Comparison of ENCODE assay signal across 18 mouse cellular contexts in genomic region chr2:156080391-156080790, GRCm38 (mm10). TPM values are rescaled to one million over a fixed set of nuclear protein-coding genes. Genes with fewer than 3 reads are reported as not detected.
"Had no signal": no experiment of that assay in that cellular context is flagged by ENCODE, and none has a peak within 500 bp of the region (broad histone marks: within the 10 kb centered on the region; RNA-seq: fewer than 3 reads in every experiment).

No protein-coding gene starts in this region.

- H3K4me1 ChIP-seq: limb, embryonic 15.5 days had no signal

- H3K27ac ChIP-seq: left cerebral cortex, adult 2 months; limb, embryonic 15.5 days; liver, embryonic 14.5 days; midbrain, embryonic 12.5 days; neural tube, embryonic 13.5 days had no signal

- ATAC-seq: midbrain, embryonic 16.5 days had no signal

- H3K9me3 ChIP-seq: limb, embryonic 15.5 days; midbrain, embryonic 12.5 days; neural tube, embryonic 13.5 days had no signal

- H3K27me3 ChIP-seq: limb, embryonic 15.5 days; midbrain, embryonic 12.5 days; neural tube, embryonic 13.5 days had no signal

- H3K4me3 ChIP-seq: left cerebral cortex, adult 2 months; limb, embryonic 15.5 days; midbrain, embryonic 12.5 days; neural tube, embryonic 13.5 days had no signal

- H3K4me2 ChIP-seq: limb, embryonic 15.5 days; midbrain, embryonic 12.5 days; neural tube, embryonic 13.5 days had no signal

- DNase-seq: kidney, postnatal 4 days; lung, adult 18-20 months; retina, postnatal 1 day; right cerebral cortex, postnatal 4 days; spleen, adult 18-20 months; thymus, adult 18-20 months; thymus, postnatal 14 days had no signal

- H3K9ac ChIP-seq: limb, embryonic 15.5 days; liver, embryonic 14.5 days; midbrain, embryonic 12.5 days; neural tube, embryonic 13.5 days had no signal

RNA-seq across cellular contexts. Expression of gene Fer1l4, which starts 27.6 kb away (rescaled TPM):
- total RNA-seq: layer of hippocampus, postnatal 25 days; left cerebral cortex, adult 2 months; left cerebral cortex, postnatal 14 days; megakaryocyte-erythroid progenitor cell, adult 5-6 weeks had no signal
- polyA plus RNA-seq: limb, embryonic 11.5 days; limb, embryonic 15.5 days; liver, embryonic 14.5 days; lung, embryonic 16.5 days; midbrain, embryonic 12.5 days; midbrain, embryonic 16.5 days; neural tube, embryonic 13.5 days had no signal
